Mouse (Mus musculus): Measurements from ENCODE around the gene Bspry.

GRCm38 (mm10) chr4:62514995-62515394 is 35.1 kb downstream of the Bspry start:
- TF ChIP-seq GATA1 (IDR thresholded peaks at IDR 0.05; ENCODE audit: low read length) (no peak), TAL1 (IDR thresholded peaks at IDR 0.05; ENCODE audit: low read length) (no peak)

Measured in erythroblast, embryonic 14.5 days (primary cell).